Mouse (Mus musculus) stomach, postnatal 0 days (tissue): ENCODE measurements around the gene 2610528J11Rik.

ENCODE experiments used
- CTCF ChIP-seq: IDR thresholded peaks from 2 replicates; pipeline ENCODE4 v1.5.1; 2016; ENCODE audit warnings: antibody characterized with exemption, low read depth, mild to moderate bottlenecking, moderate library complexity
- EP300 ChIP-seq: optimal IDR thresholded peaks from 2 replicates; pipeline ENCODE3; 2016; ENCODE audit warnings: antibody characterized with exemption

- TF ChIP-seq CTCF = no peak
- no peak for TF ChIP-seq EP300
These were observed 16.9 kb downstream of the 2610528J11Rik start, which contains the start of gene Tmem125 for GRCm38 (mm10) chr4:118543592-118544260.
